Mouse (Mus musculus) heart, embryonic 16.5 days (tissue): Measurements from ENCODE around the gene Ccin. TPM values are rescaled to one million over a fixed set of nuclear protein-coding genes. Genes with fewer than 3 reads are reported as not detected.

ENCODE experiments used
- ATAC-seq: fragments of 200-750 bp; cut with Nextera tagmentation; replicated peaks from 2 replicates; pipeline ENCODE4 v1.8.0; 2017; ENCODE audit warnings: moderate number of reproducible peaks; ENCODE audit not compliant: insufficient read depth, low FRiP score; ENCODE audit errors: extremely low read depth
- H3K27ac ChIP-seq: fragments of 300-500 bp; sonication (generic); 2 replicates; pipeline ENCODE4 v1.5.1; 2014; ENCODE audit warnings: mild to moderate bottlenecking, low read length, control low read depth, moderate library complexity
- H3K27me3 ChIP-seq: fragments of 300-500 bp; sonication (generic); 2 replicates; pipeline ENCODE4 v1.6.1; 2014; ENCODE audit warnings: low read length, mixed read lengths; ENCODE audit not compliant: control insufficient read depth, insufficient read depth
- H3K36me3 ChIP-seq: fragments of 300-500 bp; sonication (generic); 2 replicates; pipeline ENCODE4 v1.6.1; 2014; ENCODE audit not compliant: control insufficient read depth, insufficient read depth
- H3K4me1 ChIP-seq: fragments of 300-500 bp; sonication (generic); 2 replicates; pipeline ENCODE4 v1.6.1; 2014; ENCODE audit warnings: low read length, mixed read lengths; ENCODE audit not compliant: control insufficient read depth, insufficient read depth
- H3K4me2 ChIP-seq: fragments of 300-500 bp; sonication (generic); 2 replicates; pipeline ENCODE4 v1.6.1; 2014; ENCODE audit warnings: low read depth, mild to moderate bottlenecking, control low read depth, low read length
- H3K4me3 ChIP-seq: fragments of 300-500 bp; sonication (generic); 2 replicates; pipeline ENCODE4 v1.5.1; 2014; ENCODE audit warnings: mild to moderate bottlenecking, control low read depth, low read length
- H3K9ac ChIP-seq: fragments of 300-500 bp; sonication (generic); 2 replicates; pipeline ENCODE4 v1.6.1; 2014; ENCODE audit warnings: low read length, control low read depth
- H3K9me3 ChIP-seq: fragments of 300-500 bp; sonication (generic); replicated peaks from 2 replicates; pipeline ENCODE4 v1.6.1; 2016; ENCODE audit warnings: low read length; ENCODE audit not compliant: control insufficient read depth
- whole genome bisulfite sequencing: fragments of 180-500 bp; shearing (Covaris S2); extraction: QIAGEN DNeasy Blood & Tissue Kit; methylation state at CpG from one replicate; pipeline ENCODE4 v1.1.7; 2014; 5-methylcytosine and 5-hydroxymethylcytosine counted together
- polyA plus RNA-seq: library from polyadenylated mRNA; unstranded; fragments of >200 nt; fragmentation: Nextera tagmentation; extraction: Ambion mirVana; gene quantifications from 2 replicates; pipeline ENCODE4 v1.2.1, GENCODE M21; 2015

Ccin gene
- polyA plus RNA-seq, 1 experiment from 2014 or later = not detected

- Histone ChIP-seq H3K4me2 (peak overlapping the region; percentile 40), H3K9me3 (no peaks in the 10 kb centered on the region), H3K4me3 (peak overlapping the region; percentile 1; the same call in 1 of the 2 replicates), H3K27ac (peak overlapping the region; percentile 88), H3K4me1 (peaks cover 25% of the 10 kb centered on the region), H3K36me3 (no peaks in the 10 kb centered on the region), H3K27me3 (no peaks in the 10 kb centered on the region), H3K9ac (peak overlapping the region; percentile 38; the same call in 1 of the 2 replicates)
- WGBS = 65% methylated on average over 9 of the region's 9 CpGs
- no peak for ATAC-seq
These were observed 11.6 kb upstream of the Ccin start for GRCm38 (mm10) chr4:43971541-43972136.

DNA sequence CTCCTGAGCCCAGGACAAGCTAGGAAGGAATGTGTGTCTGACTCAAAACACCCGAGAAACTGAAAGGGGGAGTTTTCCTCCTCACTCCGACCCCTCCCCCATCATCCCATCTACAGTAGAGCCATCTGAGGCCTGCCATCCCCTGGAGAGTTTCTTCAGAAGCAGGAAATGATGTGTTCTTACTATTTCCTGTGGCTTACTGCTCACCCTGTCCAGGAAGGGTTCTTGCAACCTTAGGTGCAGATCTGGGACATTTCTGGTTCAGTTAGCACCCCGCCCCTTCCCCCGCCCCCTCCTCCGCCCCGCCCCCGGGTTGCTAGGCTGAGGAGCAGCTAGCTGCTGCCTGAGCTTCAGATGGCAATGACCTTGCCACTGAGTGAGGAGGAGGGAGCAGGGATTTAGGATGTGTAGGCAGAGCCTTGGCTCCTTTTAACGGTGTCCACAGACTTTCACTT lies 11.1 kb upstream of the Ccin start:
- Histone ChIP-seq H3K4me2 (peak overlapping the region; percentile 40), H3K27ac (peak overlapping the region; percentile 88), H3K4me1 (peaks cover 25% of the 10 kb centered on the region), H3K27me3 (no peaks in the 10 kb centered on the region), H3K9me3 (no peaks in the 10 kb centered on the region), H3K36me3 (no peaks in the 10 kb centered on the region), H3K4me3 (peak overlapping the region; percentile 1; the same call in 1 of the 2 replicates), H3K9ac (peak overlapping the region; percentile 38; the same call in 1 of the 2 replicates)
- under 1% methylated on average over 8 of the region's 8 CpGs for WGBS
- ATAC-seq = peak; percentile 79

DNA sequence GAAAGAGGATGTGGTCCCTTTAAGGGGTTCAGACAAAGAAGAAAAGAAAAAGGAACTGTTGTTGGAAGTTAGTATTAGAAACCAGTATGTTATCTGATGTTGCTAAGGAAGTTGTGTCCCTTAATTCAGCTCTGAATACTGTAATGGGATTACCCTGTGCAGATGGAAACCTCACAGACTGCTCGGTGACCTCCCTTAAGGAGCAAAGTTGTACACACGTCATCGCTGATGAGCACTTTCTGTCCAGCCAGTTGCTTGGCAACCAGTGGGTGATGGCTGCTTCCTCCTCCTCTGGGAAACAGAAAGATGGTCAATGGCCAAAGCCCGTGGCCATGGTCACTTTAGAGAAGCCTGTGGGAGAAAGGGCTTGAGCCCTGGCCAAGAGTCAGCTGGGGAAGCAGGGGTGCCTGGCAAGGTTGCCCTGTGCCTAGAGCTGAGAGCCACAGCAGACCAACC lies 9.7 kb upstream of the Ccin start:
- H3K27ac ChIP-seq = peak overlapping the region; percentile 64
- no peaks in the 10 kb centered on the region for H3K27me3 ChIP-seq
- no peak overlapping the region for H3K4me3 ChIP-seq
- WGBS = 45% methylated on average over 4 of the region's 4 CpGs
- H3K4me2 ChIP-seq = no peak overlapping the region
- ATAC-seq = 0 out of 2 replicates have a peak, but pooled peaks have one; percentile 14
- peaks cover 30% of the 10 kb centered on the region for H3K4me1 ChIP-seq
- H3K9ac ChIP-seq = no peak overlapping the region
- no peaks in the 10 kb centered on the region for H3K36me3 ChIP-seq
- no peaks in the 10 kb centered on the region for H3K9me3 ChIP-seq

- no peak overlapping the region for H3K4me2 ChIP-seq
- H3K27ac ChIP-seq = no peak overlapping the region
- H3K36me3 ChIP-seq = no peaks in the 10 kb centered on the region
- WGBS = 81% methylated on average over 10 of the region's 10 CpGs
- no peak overlapping the region for H3K4me3 ChIP-seq
- ATAC-seq = no peak
- peaks cover 33% of the 10 kb centered on the region for H3K4me1 ChIP-seq
- no peaks in the 10 kb centered on the region for H3K27me3 ChIP-seq
- H3K9ac ChIP-seq = no peak overlapping the region
- no peaks in the 10 kb centered on the region for H3K9me3 ChIP-seq
These were observed 8.2 kb upstream of the Ccin start for GRCm38 (mm10) chr4:43974914-43975616.

GRCm38 (mm10) chr4:43976223-43976740 lies 7.0 kb upstream of the Ccin start:
- Histone ChIP-seq H3K27ac (no peak overlapping the region), H3K9me3 (no peaks in the 10 kb centered on the region), H3K27me3 (no peaks in the 10 kb centered on the region), H3K4me3 (no peak overlapping the region), H3K4me1 (peaks cover 33% of the 10 kb centered on the region), H3K9ac (no peak overlapping the region), H3K36me3 (no peaks in the 10 kb centered on the region), H3K4me2 (no peak overlapping the region)
- ATAC-seq = no peak
- WGBS = 77% methylated on average over 6 of the region's 6 CpGs

- Histone ChIP-seq H3K9ac (0 out of 2 replicates have a peak overlapping the region, but pooled peaks have one; percentile 8), H3K27me3 (no peaks in the 10 kb centered on the region), H3K4me2 (no peak overlapping the region), H3K9me3 (no peaks in the 10 kb centered on the region), H3K4me1 (peaks cover 19% of the 10 kb centered on the region), H3K36me3 (no peaks in the 10 kb centered on the region), H3K4me3 (no peak overlapping the region), H3K27ac (peak overlapping the region; percentile 54)
- whole genome bisulfite sequencing = 41% methylated on average over 17 of the region's 17 CpGs
- ATAC-seq = peak; percentile 55
These were observed 4.5 kb upstream of the Ccin start for GRCm38 (mm10) chr4:43978521-43979443.

GRCm38 (mm10) chr4:43979746-43980145 lies 3.5 kb upstream of the Ccin start:
- H3K9me3 ChIP-seq = no peaks in the 10 kb centered on the region

DNA sequence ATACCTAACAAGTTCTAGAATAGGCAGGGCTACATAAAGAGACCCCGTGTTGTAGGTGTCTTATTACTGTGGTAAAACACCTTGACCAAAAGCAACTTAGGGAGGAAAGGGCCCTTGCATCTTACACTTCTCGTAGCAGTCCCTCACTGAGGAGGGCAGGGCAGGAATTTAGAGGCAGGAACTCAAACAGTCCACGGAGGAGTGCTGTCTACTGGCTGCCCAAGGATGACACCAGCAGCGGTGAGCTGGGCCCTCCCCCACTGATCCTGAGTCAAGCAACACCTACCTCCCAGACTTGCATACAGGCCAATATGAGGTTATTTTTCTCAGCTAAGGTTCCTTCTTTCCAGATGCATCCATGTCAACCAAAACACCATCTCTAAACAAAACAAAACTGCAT lies 3.0 kb upstream of the Ccin start:
- peaks cover 18% of the 10 kb centered on the region for H3K4me1 ChIP-seq
- no peak for ATAC-seq

More at GRCm38 (mm10) chr4:43979746-43980145, 3.5 kb upstream of the Ccin start:
- H3K4me1 ChIP-seq = peaks cover 18% of the 10 kb centered on the region
- H3K27me3 ChIP-seq = no peaks in the 10 kb centered on the region
- H3K27ac ChIP-seq = no peak overlapping the region
- H3K36me3 ChIP-seq = no peaks in the 10 kb centered on the region
- H3K4me3 ChIP-seq = no peak overlapping the region
- no peak for ATAC-seq
- H3K9ac ChIP-seq = no peak overlapping the region
- WGBS = 63% methylated on average over 3 of the region's 3 CpGs
- H3K4me2 ChIP-seq = no peak overlapping the region

More for the DNA sequence above, 3.0 kb upstream of the Ccin start:
- H3K4me2 ChIP-seq = no peak overlapping the region
- no peak overlapping the region for H3K27ac ChIP-seq
- no peaks in the 10 kb centered on the region for H3K27me3 ChIP-seq
- no peak overlapping the region for H3K9ac ChIP-seq
- 80% methylated on average over 4 of the region's 4 CpGs for WGBS
- H3K36me3 ChIP-seq = no peaks in the 10 kb centered on the region
- H3K4me3 ChIP-seq = no peak overlapping the region
- no peaks in the 10 kb centered on the region for H3K9me3 ChIP-seq
